Mouse (Mus musculus) liver, embryonic 16.5 days (tissue): ENCODE data around the gene Lrsam1. TPM values are rescaled to one million over a fixed set of nuclear protein-coding genes. Genes with fewer than 3 reads are reported as not detected.
A peak's percentile ranks its signal among the peaks of the same experiment; 100 is the strongest.
"Not testable (repeated sequence)": the region's sequence is repeated elsewhere in the genome, so short reads cannot be mapped to it uniquely, and the experiment has no call there.

Source experiments
- ATAC-seq: fragments of 200-750 bp; cut with Nextera tagmentation; 2 replicates; pipeline ENCODE4 v1.8.0; 2017; ENCODE audit warnings: low read depth, mild to moderate bottlenecking, moderate number of reproducible peaks, moderate library complexity
- H3K27ac ChIP-seq: fragments of 300-500 bp; sonication (generic); 2 replicates; pipeline ENCODE4 v1.5.1; 2014; ENCODE audit warnings: mild to moderate bottlenecking, low read length
- H3K27me3 ChIP-seq: fragments of 300-500 bp; sonication (generic); 2 replicates; pipeline ENCODE4 v1.6.1; 2014; ENCODE audit warnings: low read depth, low read length, mixed read lengths; ENCODE audit not compliant: control insufficient read depth, insufficient read depth
- H3K36me3 ChIP-seq: fragments of 300-500 bp; sonication (generic); 2 replicates; pipeline ENCODE4 v1.6.1; 2014; ENCODE audit warnings: mild to moderate bottlenecking; ENCODE audit not compliant: control insufficient read depth, insufficient read depth
- H3K4me1 ChIP-seq: fragments of 300-500 bp; sonication (generic); 2 replicates; pipeline ENCODE4 v1.6.1; 2014; ENCODE audit warnings: low read depth, low read length, mixed read lengths; ENCODE audit not compliant: control insufficient read depth
- H3K4me2 ChIP-seq: fragments of 300-500 bp; sonication (generic); 2 replicates; pipeline ENCODE4 v1.6.1; 2014; ENCODE audit warnings: low read depth, low read length, mixed read lengths
- H3K4me3 ChIP-seq: fragments of 300-500 bp; sonication (generic); 2 replicates; pipeline ENCODE4 v1.5.1; 2014; ENCODE audit warnings: low read depth, mild to moderate bottlenecking, low read length
- H3K9ac ChIP-seq: fragments of 300-500 bp; sonication (generic); 2 replicates; pipeline ENCODE4 v1.6.1; 2014; ENCODE audit warnings: low read depth, low read length
- H3K9me3 ChIP-seq: fragments of 300-500 bp; sonication (generic); replicated peaks from 2 replicates; pipeline ENCODE4 v1.6.1; 2016; ENCODE audit warnings: low read length; ENCODE audit not compliant: control insufficient read depth
- WGBS: fragments of 180-500 bp; shearing (Covaris S2); extraction: QIAGEN DNeasy Blood & Tissue Kit; methylation state at CpG from one replicate; pipeline ENCODE4 v1.1.7; 2014; ENCODE audit not compliant: insufficient replicate concordance; 5-methylcytosine and 5-hydroxymethylcytosine counted together
- polyA plus RNA-seq: library from polyadenylated mRNA; unstranded; fragments of >200 nt; fragmentation: Nextera tagmentation; extraction: Ambion mirVana; gene quantifications from 2 replicates; pipeline ENCODE4 v1.2.1, GENCODE M21; 2015

The Lrsam1 gene
- 1.9 and 2.2 TPM in 2 replicates for polyA plus RNA-seq

- H3K4me1 ChIP-seq = peaks cover 29% of the 10 kb centered on the region
- peak within 1 kb of the TSS; percentile 76 for H3K27ac ChIP-seq
- peaks cover 11% of the 10 kb centered on the region for H3K36me3 ChIP-seq
- no peaks in the 10 kb centered on the region for H3K27me3 ChIP-seq
- WGBS = 3% methylated on average over 55 of the region's 55 CpGs
- H3K9me3 ChIP-seq = no peaks in the 10 kb centered on the region
- peak within 1 kb of the TSS; percentile 73 for H3K4me3 ChIP-seq
- peak within 1 kb of the TSS; percentile 76 for H3K9ac ChIP-seq
- ATAC-seq = peak; percentile 90
- peak within 1 kb of the TSS; percentile 90 for H3K4me2 ChIP-seq
Measured at GRCm38 (mm10) chr2:32961192-32961995, at the start of gene Lrsam1, which contains the start of gene Rpl12. Lrsam1 (minus strand) TSS chr2:32961614. Rpl12 (plus strand) TSS chr2:32961559.

GRCm38 (mm10) chr2:33009055-33009454 lies 47.6 kb upstream of the Lrsam1 start:
- not testable (repeated sequence) for H3K27me3 ChIP-seq, H3K9ac ChIP-seq, H3K27ac ChIP-seq, H3K4me3 ChIP-seq, ATAC-seq, H3K36me3 ChIP-seq, H3K4me1 ChIP-seq, H3K9me3 ChIP-seq, H3K4me2 ChIP-seq
- WGBS = 81% methylated on average over 4 of the region's 4 CpGs

- no peaks in the 10 kb centered on the region for H3K9me3 ChIP-seq
- H3K4me3 ChIP-seq = no peak overlapping the region
- WGBS = 58% methylated on average over 5 of the region's 5 CpGs
- H3K9ac ChIP-seq = no peak overlapping the region
- H3K4me2 ChIP-seq = no peak overlapping the region
- no peaks in the 10 kb centered on the region for H3K36me3 ChIP-seq
- no peak for ATAC-seq
- no peaks in the 10 kb centered on the region for H3K4me1 ChIP-seq
- no peak overlapping the region for H3K27ac ChIP-seq
- H3K27me3 ChIP-seq = no peaks in the 10 kb centered on the region
Measured at GRCm38 (mm10) chr2:33005041-33005440, 43.6 kb upstream of the Lrsam1 start.

- 67% methylated on average over 7 of the region's 7 CpGs for WGBS
- Histone ChIP-seq H3K4me2 (no peak overlapping the region), H3K4me1 (no peaks in the 10 kb centered on the region), H3K27me3 (no peaks in the 10 kb centered on the region), H3K4me3 (no peak overlapping the region), H3K27ac (no peak overlapping the region), H3K9ac (no peak overlapping the region), H3K9me3 (no peaks in the 10 kb centered on the region), H3K36me3 (no peaks in the 10 kb centered on the region)
- ATAC-seq = no peak
Measured at GRCm38 (mm10) chr2:33002144-33002543, 40.7 kb upstream of the Lrsam1 start.

GRCm38 (mm10) chr2:32999752-33000151 lies 38.3 kb upstream of the Lrsam1 start:
- Histone ChIP-seq H3K4me1 (no peaks in the 10 kb centered on the region), H3K36me3 (no peaks in the 10 kb centered on the region), H3K9ac (no peak overlapping the region), H3K4me2 (no peak overlapping the region), H3K27ac (no peak overlapping the region), H3K27me3 (no peaks in the 10 kb centered on the region), H3K9me3 (no peaks in the 10 kb centered on the region), H3K4me3 (no peak overlapping the region)
- WGBS = 76% methylated on average over 2 of the region's 2 CpGs
- no peak for ATAC-seq

- H3K4me3 ChIP-seq = no peak overlapping the region
- H3K36me3 ChIP-seq = no peaks in the 10 kb centered on the region
- H3K27me3 ChIP-seq = no peaks in the 10 kb centered on the region
- 63% methylated on average over 4 of the region's 4 CpGs for WGBS
- no peak overlapping the region for H3K27ac ChIP-seq
- H3K9me3 ChIP-seq = no peaks in the 10 kb centered on the region
- no peak overlapping the region for H3K9ac ChIP-seq
- no peak overlapping the region for H3K4me2 ChIP-seq
- no peak for ATAC-seq
- no peaks in the 10 kb centered on the region for H3K4me1 ChIP-seq
Measured at GRCm38 (mm10) chr2:32997792-32998191, 36.4 kb upstream of the Lrsam1 start.

GRCm38 (mm10) chr2:32997081-32997480 lies 35.7 kb upstream of the Lrsam1 start:
- 63% methylated on average over 6 of the region's 6 CpGs for WGBS
- Histone ChIP-seq H3K27me3 (no peaks in the 10 kb centered on the region), H3K4me3 (no peak overlapping the region), H3K36me3 (no peaks in the 10 kb centered on the region), H3K27ac (no peak overlapping the region), H3K9ac (no peak overlapping the region), H3K9me3 (no peaks in the 10 kb centered on the region), H3K4me1 (no peaks in the 10 kb centered on the region), H3K4me2 (no peak overlapping the region)
- ATAC-seq = no peak

GRCm38 (mm10) chr2:32992130-32992529 lies 30.7 kb upstream of the Lrsam1 start:
- H3K9ac ChIP-seq = no peak overlapping the region
- 35% methylated on average over 6 of the region's 6 CpGs for WGBS
- H3K9me3 ChIP-seq = no peaks in the 10 kb centered on the region
- H3K4me1 ChIP-seq = no peaks in the 10 kb centered on the region
- H3K4me3 ChIP-seq = no peak overlapping the region
- no peak overlapping the region for H3K4me2 ChIP-seq
- no peak overlapping the region for H3K27ac ChIP-seq
- no peaks in the 10 kb centered on the region for H3K36me3 ChIP-seq
- H3K27me3 ChIP-seq = no peaks in the 10 kb centered on the region
- no peak for ATAC-seq

- Histone ChIP-seq H3K36me3 (no peaks in the 10 kb centered on the region), H3K9ac (no peak overlapping the region), H3K27ac (no peak overlapping the region), H3K27me3 (no peaks in the 10 kb centered on the region), H3K9me3 (no peaks in the 10 kb centered on the region), H3K4me1 (no peaks in the 10 kb centered on the region), H3K4me3 (no peak overlapping the region), H3K4me2 (no peak overlapping the region)
- no peak for ATAC-seq
- 57% methylated on average over 13 of the region's 13 CpGs for WGBS
Measured at GRCm38 (mm10) chr2:32990167-32990832, 28.9 kb upstream of the Lrsam1 start.
